Mouse (Mus musculus) ES-E14 (cell line): ENCODE data around the gene Mrpl18.

Experiments
- CHD2 ChIP-seq: IDR thresholded peaks from 2 replicates; pipeline ENCODE4 v1.6.1; 2014; ENCODE audit warnings: mild to moderate bottlenecking, low read depth, low read length, inconsistent platforms
- HCFC1 ChIP-seq: IDR thresholded peaks from 2 replicates; pipeline ENCODE4 v1.6.1; 2012; ENCODE audit warnings: low read length, inconsistent platforms, borderline replicate concordance; ENCODE audit not compliant: insufficient read depth
- MAFK ChIP-seq: IDR thresholded peaks from 2 replicates; pipeline ENCODE4 v1.6.1; 2014; ENCODE audit warnings: mild to moderate bottlenecking, low read depth, low read length, inconsistent platforms; ENCODE audit not compliant: insufficient read depth
- ZC3H11A ChIP-seq: IDR thresholded peaks from 2 replicates; pipeline ENCODE4 v1.6.1; 2012; ENCODE audit warnings: low read depth, mild to moderate bottlenecking, inconsistent platforms, low read length, borderline replicate concordance
- ZNF384 ChIP-seq: IDR thresholded peaks from 2 replicates; pipeline ENCODE4 v1.6.1; 2012; ENCODE audit warnings: low read depth, low read length, inconsistent platforms

- TF ChIP-seq ZNF384: no peak
- no peak for TF ChIP-seq CHD2
- no peak for TF ChIP-seq HCFC1
- no peak for TF ChIP-seq ZC3H11A
- TF ChIP-seq MAFK: no peak
Measured at GRCm38 (mm10) chr17:12941543-12942260, 25.6 kb upstream of the Mrpl18 start.
